Mouse (Mus musculus): ENCODE results near the gene Syne1.
A peak's percentile ranks its signal among the peaks of the same experiment; 100 is the strongest.

The Syne1 gene

GRCm38 (mm10) chr10:5551382-5551781, at the start of gene Syne1:
Syne1 (minus strand) TSS chr10:5551482.
- DNase-seq (ENCODE audit: low spot score in 2 of 2), result no peak

GRCm38 (mm10) chr10:5600123-5600522, 48.8 kb upstream of the Syne1 start:
- peak; percentile 27 to 29 for DNase-seq (ENCODE audit: low spot score in 2 of 2)

- no peak for DNase-seq (ENCODE audit: low spot score in 2 of 2)
These were observed 45.3 kb upstream of the Syne1 start for GRCm38 (mm10) chr10:5596559-5596958.

DNA sequence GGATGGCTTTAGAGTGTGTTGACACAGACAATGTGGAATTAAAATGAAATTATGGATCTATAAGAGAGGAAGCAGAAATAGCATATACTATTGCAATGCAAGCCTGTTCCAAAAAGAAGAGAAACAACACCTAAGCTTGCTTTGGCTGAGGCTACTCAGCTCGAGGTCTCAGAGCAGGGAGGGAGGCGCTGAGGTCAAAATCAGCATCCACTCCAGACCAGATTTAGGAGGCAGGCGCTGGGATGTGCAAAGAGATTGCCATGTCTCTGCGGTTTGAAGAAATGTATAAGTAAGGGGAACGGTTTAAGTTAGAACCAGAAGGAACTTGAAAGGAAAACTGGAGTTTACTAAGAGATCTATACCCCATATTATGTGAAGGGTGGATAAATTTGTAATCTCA, 43.2 kb upstream of the Syne1 start:
- DNase-seq (ENCODE audit: low spot score in 2 of 2), result no peak

- no peak for DNase-seq (ENCODE audit: low spot score in 2 of 2)
These were observed 42.2 kb upstream of the Syne1 start, which contains the start of gene Myct1 for GRCm38 (mm10) chr10:5593464-5593863. Myct1 (plus strand) TSS chr10:5593775.

DNA sequence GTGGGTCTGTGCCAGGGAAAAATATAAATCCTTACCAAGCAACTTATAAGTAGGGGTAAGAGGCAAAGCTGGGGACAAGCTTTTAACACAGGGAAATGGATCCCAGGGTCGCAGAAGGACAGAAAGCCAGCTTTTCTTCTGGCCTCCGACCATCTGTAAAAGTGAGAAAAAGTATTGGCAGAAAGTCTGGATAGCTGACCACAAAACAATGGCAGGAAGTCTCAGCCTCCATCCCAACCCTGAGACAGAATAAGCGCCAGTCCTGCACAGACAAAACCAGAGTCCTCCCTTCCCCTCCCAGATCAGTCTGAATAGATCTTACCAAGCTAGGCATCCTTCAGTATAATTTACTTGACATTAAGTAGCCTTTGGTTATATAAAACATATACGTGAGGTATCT, 40.7 kb upstream of the Syne1 start:
- no peak for DNase-seq (ENCODE audit: low spot score in 2 of 2)

GRCm38 (mm10) chr10:5591061-5591460, 39.8 kb upstream of the Syne1 start:
- no peak for DNase-seq (ENCODE audit: low spot score in 2 of 2)

DNA sequence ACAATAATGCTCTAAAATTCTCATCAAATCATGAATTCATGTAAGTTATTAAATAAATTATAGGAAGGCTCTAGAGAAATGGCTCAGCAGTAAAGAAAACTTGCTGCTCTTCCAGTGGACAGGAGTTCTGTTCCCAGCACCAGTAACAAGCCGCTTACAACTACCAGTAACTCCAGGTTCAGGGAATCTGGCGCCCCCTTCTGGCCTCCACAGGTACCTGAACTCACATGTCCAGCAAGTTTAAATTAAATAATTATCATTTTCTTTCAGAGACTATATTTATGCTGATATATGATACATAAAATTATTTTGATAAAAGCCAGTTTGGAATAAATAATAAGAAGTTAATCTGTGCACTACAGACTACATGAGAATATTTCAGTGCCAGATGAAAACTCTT, 22.0 kb upstream of the Syne1 start:
- no peak for DNase-seq (ENCODE audit: low spot score in 2 of 2)

GRCm38 (mm10) chr10:5571332-5571731, 20.1 kb upstream of the Syne1 start:
- DNase-seq (ENCODE audit: low spot score in 2 of 2), result no peak

- DNase-seq (ENCODE audit: low spot score in 2 of 2), result no peak
These were observed 18.8 kb upstream of the Syne1 start for GRCm38 (mm10) chr10:5570059-5570458.

- no peak for DNase-seq (ENCODE audit: low spot score in 2 of 2)
These were observed 17.7 kb upstream of the Syne1 start for GRCm38 (mm10) chr10:5568991-5569390.

GRCm38 (mm10) chr10:5561706-5562105, 10.4 kb upstream of the Syne1 start:
- DNase-seq (ENCODE audit: low spot score in 2 of 2), result no peak

DNA sequence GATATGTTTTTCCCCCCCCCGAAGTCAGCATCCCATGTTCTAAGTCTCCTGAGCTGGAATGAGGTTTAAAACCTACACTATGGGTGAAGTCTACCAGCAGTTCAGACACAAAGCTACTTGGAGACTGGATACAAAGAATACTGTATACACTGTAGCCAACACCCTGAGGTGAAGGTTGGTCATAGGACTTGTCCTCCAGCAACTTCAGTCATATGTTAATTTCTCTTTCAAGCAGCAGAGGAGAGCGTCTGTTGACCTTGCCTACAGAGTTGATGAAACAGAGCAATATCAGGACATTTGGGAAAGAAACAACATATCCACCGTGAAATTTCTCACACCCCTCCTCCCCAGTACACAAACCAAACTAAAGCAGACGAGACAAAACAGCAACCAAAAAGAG, 9.2 kb upstream of the Syne1 start:
- DNase-seq (ENCODE audit: low spot score in 2 of 2), result no peak

DNA sequence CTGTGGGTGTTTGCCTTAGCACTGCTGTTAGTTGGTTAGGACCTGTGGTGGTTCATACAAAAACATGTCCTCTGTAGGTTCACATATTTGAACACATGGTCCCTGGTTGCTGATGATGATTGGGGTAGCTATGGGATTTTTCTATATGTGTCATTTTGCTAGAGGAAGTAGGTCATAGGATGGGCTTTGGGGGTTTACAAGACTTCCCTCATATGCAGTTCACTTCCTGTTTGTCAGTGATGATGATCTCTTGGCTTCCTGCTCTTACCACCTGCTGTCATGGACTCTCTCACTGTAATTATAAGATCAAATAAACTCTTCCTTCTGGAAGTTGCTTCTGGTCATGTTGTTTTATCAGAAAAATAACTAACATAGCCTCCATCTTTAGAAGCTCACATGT, 7.5 kb upstream of the Syne1 start:
- DNase-seq (ENCODE audit: low spot score in 2 of 2), result no peak

GRCm38 (mm10) chr10:5554941-5555340, 3.7 kb upstream of the Syne1 start:
- DNase-seq (ENCODE audit: low spot score in 2 of 2), result no peak

- DNase-seq (ENCODE audit: low spot score in 2 of 2), result peak; percentile 57 to 60
These were observed 887 bp downstream of the Syne1 start for GRCm38 (mm10) chr10:5550168-5551021.

DNA sequence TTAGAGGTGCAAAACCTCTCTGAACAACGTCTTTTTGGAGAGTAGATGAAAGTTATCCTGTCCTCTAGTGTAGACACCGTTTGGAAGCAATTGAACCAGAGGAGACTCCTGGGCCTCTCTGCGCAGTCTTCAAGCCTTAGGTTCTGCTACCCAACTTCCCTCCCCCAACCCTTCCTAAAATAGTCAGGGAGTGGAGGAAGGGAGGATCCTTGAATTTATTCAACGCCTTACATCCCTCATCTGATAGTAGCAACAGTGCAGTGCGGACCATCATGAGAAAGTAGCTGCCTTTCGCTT, 1.5 kb downstream of the Syne1 start:
- DNase-seq (ENCODE audit: low spot score in 2 of 2), result no peak

- no peak for DNase-seq (ENCODE audit: low spot score in 2 of 2)
These were observed 2.6 kb downstream of the Syne1 start for GRCm38 (mm10) chr10:5548651-5549050.

DNA sequence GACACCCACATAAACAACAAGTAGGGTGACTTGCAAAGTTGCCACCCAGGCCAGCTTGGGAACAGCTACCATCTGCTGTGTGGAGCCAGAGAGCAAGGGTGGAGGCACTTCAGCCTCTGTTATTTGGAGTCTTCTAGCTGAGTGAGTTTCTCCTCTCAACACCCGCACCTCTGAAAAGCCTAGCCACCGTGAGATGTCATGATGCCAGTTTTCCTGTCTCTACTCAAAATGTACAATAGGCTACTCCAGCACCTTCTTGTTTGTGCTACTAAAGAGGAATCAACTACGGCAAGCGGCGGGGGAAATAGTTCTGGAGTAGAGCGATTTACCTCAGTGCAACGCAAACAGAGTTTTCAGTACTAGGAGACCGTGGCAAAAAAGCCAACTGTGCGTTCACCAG, 3.5 kb downstream of the Syne1 start:
- DNase-seq (ENCODE audit: low spot score in 2 of 2), result no peak

DNA sequence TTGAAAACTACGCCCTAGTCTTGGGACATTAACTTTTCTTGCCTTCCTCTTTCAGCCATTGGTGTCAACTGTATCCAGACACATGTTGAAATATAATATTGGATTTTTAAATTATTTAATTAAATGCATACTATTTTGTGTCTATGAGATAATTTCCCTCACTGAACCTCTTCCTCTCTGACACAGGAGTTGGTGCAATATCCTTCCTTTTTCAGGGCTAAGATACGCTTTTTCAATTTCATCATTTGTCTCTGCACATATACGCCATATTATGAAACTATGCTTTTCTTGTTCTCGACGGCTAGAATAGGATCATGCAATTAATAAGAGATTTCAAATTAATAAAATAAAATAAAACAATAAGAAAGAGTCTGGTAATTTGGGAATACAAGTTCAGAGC, 4.9 kb downstream of the Syne1 start:
- DNase-seq (ENCODE audit: low spot score in 2 of 2), result no peak

- peak in 1 of 2 experiments; percentile 23 for DNase-seq (ENCODE audit: low spot score in 2 of 2)
These were observed 23.0 kb downstream of the Syne1 start for GRCm38 (mm10) chr10:5528284-5528683.

GRCm38 (mm10) chr10:5527634-5528033, 23.6 kb downstream of the Syne1 start:
- no peak for DNase-seq (ENCODE audit: low spot score in 2 of 2)

DNA sequence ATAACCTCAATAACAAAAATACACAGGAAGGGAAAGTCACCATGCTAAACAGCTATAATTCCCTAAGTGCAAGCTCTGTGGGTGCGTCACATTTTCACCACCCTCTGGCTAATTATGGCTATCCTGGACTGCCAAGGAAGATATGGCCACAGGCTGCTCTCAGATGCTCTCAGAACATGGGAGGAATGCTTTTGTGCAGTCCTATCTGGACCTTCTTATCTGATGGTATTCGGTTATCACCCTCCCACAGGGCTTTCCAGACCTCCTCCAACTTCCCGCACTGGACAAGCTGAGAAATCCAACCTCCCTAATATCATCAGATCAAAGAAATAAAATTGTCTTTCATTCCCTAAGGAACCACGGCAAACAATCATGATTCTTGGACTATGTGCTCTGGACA, 28.4 kb downstream of the Syne1 start:
- DNase-seq (ENCODE audit: low spot score in 2 of 2), result no peak

- DNase-seq (ENCODE audit: low spot score in 2 of 2), result no peak
These were observed 29.0 kb downstream of the Syne1 start for GRCm38 (mm10) chr10:5522276-5522675.

Measured in right cerebral cortex, postnatal 36 days (tissue).